Mouse (Mus musculus): ENCODE results near the gene Gna12. TPM values are rescaled to one million over a fixed set of nuclear protein-coding genes. Genes with fewer than 3 reads are reported as not detected.

Gna12 gene
- total and polyA plus RNA-seq, 3 experiments, result 46.0 to 55.2 TPM; not detected in 1

DNA sequence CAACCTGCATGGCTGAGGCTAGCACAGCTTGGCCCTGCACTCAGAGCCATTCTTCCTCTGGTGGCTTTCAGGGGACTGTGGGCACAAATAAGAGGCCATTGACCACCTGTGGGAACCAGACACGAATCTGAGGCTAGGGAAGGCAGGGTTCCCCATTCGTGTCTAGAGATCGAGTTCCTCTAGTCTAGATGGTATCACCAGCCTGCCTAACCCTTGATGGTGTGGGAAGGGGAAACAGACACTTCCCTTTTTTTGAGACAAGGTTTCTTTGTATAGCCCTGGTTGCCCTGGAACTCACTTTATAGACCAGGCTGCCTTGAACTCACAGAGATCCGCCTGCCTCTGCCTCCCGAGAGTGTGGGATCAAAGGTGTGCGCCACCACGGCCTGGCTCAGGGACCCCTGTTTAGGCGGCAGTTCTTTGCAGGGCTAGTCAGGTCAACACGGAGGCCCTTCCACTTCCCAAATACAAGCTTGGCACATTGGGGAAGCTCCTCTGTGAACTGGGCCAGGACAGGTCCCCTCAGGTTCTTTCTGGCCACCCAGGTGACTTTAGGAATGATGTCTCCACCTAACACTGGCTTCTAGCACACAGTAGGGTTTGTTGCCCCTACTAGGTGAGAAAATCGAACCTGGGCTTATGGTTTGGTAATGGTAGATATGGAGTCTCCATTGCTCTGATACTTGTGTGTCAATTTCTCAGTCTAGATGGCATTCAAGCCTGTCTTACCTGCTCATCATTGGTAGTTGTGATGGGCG lies 99.0 kb downstream of the Gna12 start:
- Histone ChIP-seq H3K9me3 (replicated peaks; ENCODE audit: insufficient read depth, low read length) (no peaks in the 10 kb centered on the region), H3K79me2 (ENCODE audit: control insufficient read depth, insufficient read depth, low read length, poor library complexity) (no peaks in the 10 kb centered on the region), H3K27ac (ENCODE audit: control insufficient read depth, low read depth, low read length) (no peak overlapping the region), H3K4me1 (ENCODE audit: control insufficient read depth in 1 of 2, insufficient read depth in 2 of 2, low read length in 2 of 2) (peaks cover 8 to 23% of the 10 kb centered on the region in 2 experiments), H3K36me3 (ENCODE audit: control insufficient read depth in 1 of 2, insufficient read depth in 2 of 2, low read length in 2 of 2) (peaks cover 0 to 9% of the 10 kb centered on the region in 2 experiments; a peak in 2 of 4 replicates), H3K27me3 (ENCODE audit: control insufficient read depth in 1 of 2, insufficient read depth in 2 of 2, low read length in 2 of 2) (no peaks in the 10 kb centered on the region), H3K4me3 (ENCODE audit: control insufficient read depth in 1 of 2, insufficient read depth in 1 of 2, low read depth in 2 of 2, low read length in 2 of 2) (no peak overlapping the region), H3K9ac (ENCODE audit: control insufficient read depth, low read depth, low read length, poor library complexity, severe bottlenecking) (no peak overlapping the region)
- peak; percentile 92 for DNase-seq (ENCODE audit: low read depth, low spot score)
- TF ChIP-seq NRF1 (IDR thresholded peaks at IDR 0.05; ENCODE audit: insufficient read depth, low read depth, low read length, poor library complexity, severe bottlenecking), result no peak
- TF ChIP-seq POLR2AphosphoS5 (IDR thresholded peaks at IDR 0.05; ENCODE audit: borderline replicate concordance, low read depth, low read length), result no peak
- TF ChIP-seq ELF1 (IDR thresholded peaks at IDR 0.05; ENCODE audit: low read depth, low read length), result 0 out of 2 replicates have a peak, but pooled peaks have one; percentile 51
- peak; percentile 59; the same call in 1 of the 2 replicates for TF ChIP-seq JUND (IDR thresholded peaks at IDR 0.05; ENCODE audit: low read depth, low read length)
- TF ChIP-seq ZKSCAN1 (IDR thresholded peaks at IDR 0.05; ENCODE audit: low read depth, low read length), result peak; percentile 61
- TF ChIP-seq GABPA (IDR thresholded peaks at IDR 0.05; ENCODE audit: low read depth, low read length), result no peak
- TF ChIP-seq SMC3 (IDR thresholded peaks at IDR 0.05; ENCODE audit: low read depth, low read length), result no peak
- TF ChIP-seq KAT2A (conservative IDR thresholded peaks at IDR 0.05; ENCODE audit: low read depth, low read length), result no peak
- TF ChIP-seq SIN3A (IDR thresholded peaks at IDR 0.05; ENCODE audit: low read length), result 0 out of 2 replicates have a peak, but pooled peaks have one; percentile 61
- TF ChIP-seq CHD1 (IDR thresholded peaks at IDR 0.05; ENCODE audit: low read depth, low read length), result no peak
- peak; percentile 61 for TF ChIP-seq MAX (IDR thresholded peaks at IDR 0.05; ENCODE audit: low read length)
- peak; percentile 88 for TF ChIP-seq RCOR1 (IDR thresholded peaks at IDR 0.05; ENCODE audit: low read depth, low read length)
- TF ChIP-seq USF1 (IDR thresholded peaks at IDR 0.05; ENCODE audit: low read depth, low read length), result no peak
- TF ChIP-seq CTCF (IDR thresholded peaks at IDR 0.05 in 2 of 3, conservative IDR thresholded peaks at IDR 0.05 in 1 of 3; ENCODE audit: control insufficient read depth in 1 of 3, insufficient read depth in 1 of 3, low read depth in 2 of 3, low read length in 3 of 3, poor library complexity in 1 of 3, severe bottlenecking in 1 of 3), result no peak
- no peak for TF ChIP-seq E2F4 (IDR thresholded peaks at IDR 0.05; ENCODE audit: borderline replicate concordance, low read depth, low read length)
- peak; percentile 72 for TF ChIP-seq GATA1 (IDR thresholded peaks at IDR 0.05; ENCODE audit: low read depth, low read length)
- 0 out of 2 replicates have a peak, but pooled peaks have one; percentile 8 for TF ChIP-seq TAL1 (IDR thresholded peaks at IDR 0.05; ENCODE audit: low read length)
- no peak for TF ChIP-seq MEF2A (IDR thresholded peaks at IDR 0.05; ENCODE audit: extremely low read depth, insufficient replicate concordance, low read depth, low read length, poor library complexity, severe bottlenecking)
- TF ChIP-seq HCFC1 (IDR thresholded peaks at IDR 0.05; ENCODE audit: low read depth, low read length), result peak; percentile 50; the same call in 1 of the 2 replicates
- no peak for TF ChIP-seq POLR2A (IDR thresholded peaks at IDR 0.05; ENCODE audit: control insufficient read depth in 1 of 2, insufficient read depth in 1 of 2, low read depth in 1 of 2, low read length in 2 of 2, poor library complexity in 1 of 2)
- TF ChIP-seq ZMIZ1 (IDR thresholded peaks at IDR 0.05; ENCODE audit: low read depth, low read length), result no peak
- peak; percentile 74 for TF ChIP-seq ETS1 (IDR thresholded peaks at IDR 0.05; ENCODE audit: low read depth, low read length)
- peak; percentile 61 to 93 for TF ChIP-seq EP300 (IDR thresholded peaks at IDR 0.05; ENCODE audit: low read depth in 1 of 2, low read length in 2 of 2)
- no peak for TF ChIP-seq USF2 (IDR thresholded peaks at IDR 0.05; ENCODE audit: borderline replicate concordance in 1 of 2, insufficient read depth in 1 of 2, low read depth in 1 of 2, low read length in 2 of 2)
- peak; percentile 32; the same call in 1 of the 2 replicates for TF ChIP-seq ZNF384 (IDR thresholded peaks at IDR 0.05; ENCODE audit: low read depth, low read length)
- no peak for TF ChIP-seq UBTF (IDR thresholded peaks at IDR 0.05; ENCODE audit: borderline replicate concordance, insufficient read depth, low read depth, low read length)
- TF ChIP-seq NELFE (IDR thresholded peaks at IDR 0.05; ENCODE audit: low read depth, low read length), result no peak
- 0 out of 2 replicates have a peak, but pooled peaks have one; percentile 24 for TF ChIP-seq MXI1 (IDR thresholded peaks at IDR 0.05; ENCODE audit: low read depth, low read length)
- peak; percentile 53; the same call in 1 of the 2 replicates for TF ChIP-seq MAZ (IDR thresholded peaks at IDR 0.05; ENCODE audit: low read depth, low read length)
- peak; percentile 37; the same call in 1 of the 2 replicates for TF ChIP-seq TCF12 (IDR thresholded peaks at IDR 0.05; ENCODE audit: low read depth, low read length)
- peak; percentile 15; the same call in 1 of the 2 replicates for TF ChIP-seq ZC3H11A (IDR thresholded peaks at IDR 0.05; ENCODE audit: low read depth, low read length)
- peak; percentile 70 for TF ChIP-seq MYC (IDR thresholded peaks at IDR 0.05; ENCODE audit: low read depth, low read length)

Data from MEL (cell line).